Mouse (Mus musculus): Measurements from ENCODE around the gene Wscd1.

DNA sequence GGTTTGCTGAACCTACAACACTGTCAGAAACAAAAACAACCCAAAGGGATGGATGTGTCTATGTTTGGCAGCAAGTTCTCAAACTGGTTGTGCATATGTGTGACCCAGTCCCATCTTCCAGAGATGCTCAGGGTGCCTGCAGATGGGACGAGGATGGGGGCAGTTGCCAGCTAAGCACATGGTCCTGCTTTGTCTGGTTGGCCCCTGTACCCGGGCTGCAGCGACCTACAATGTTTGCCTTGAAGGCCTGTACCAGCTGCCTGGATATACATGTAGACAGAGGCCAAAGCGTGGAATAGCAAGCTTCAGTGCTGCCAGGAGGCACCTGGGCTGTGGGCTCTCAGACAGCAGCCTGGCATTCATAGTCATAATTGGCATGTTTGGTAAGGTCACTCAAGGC lies 35.8 kb downstream of the Wscd1 start:
- TF ChIP-seq CTCF (IDR thresholded peaks at IDR 0.05; ENCODE audit: low read depth) (no peak), EP300 (IDR thresholded peaks at IDR 0.05; ENCODE audit: low read depth) (no peak)
